Mouse (Mus musculus): ENCODE data around the gene Btbd3.

GRCm38 (mm10) chr2:138320408-138320807 lies 64.0 kb downstream of the Btbd3 start:
- TF ChIP-seq CTCF (IDR thresholded peaks at IDR 0.05; ENCODE audit: insufficient read depth, low read length) (no peak), POLR2A (IDR thresholded peaks at IDR 0.05; ENCODE audit: borderline replicate concordance, extremely low read depth, low read depth, low read length) (no peak)
